Mouse (Mus musculus): ENCODE measurements around the gene Trmt11.

DNA sequence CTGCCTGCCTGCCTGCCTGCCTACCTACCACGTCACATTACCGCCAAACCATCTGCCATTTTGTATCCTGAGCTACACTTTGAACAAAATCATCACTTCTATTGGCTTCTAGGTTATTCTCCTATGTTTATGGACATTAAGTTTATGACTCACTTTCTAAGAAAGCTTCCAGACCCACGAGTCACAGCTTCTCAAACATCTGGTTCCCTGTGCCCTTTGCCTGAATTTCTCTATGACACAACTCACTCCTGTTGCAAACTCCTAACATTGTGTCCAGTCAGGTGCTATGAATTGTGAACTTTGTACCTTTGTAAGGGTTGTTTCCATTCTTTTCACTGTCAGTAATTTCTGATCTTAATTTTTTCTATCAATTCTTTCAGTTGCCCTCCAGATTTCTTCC is 37.7 kb upstream of the Trmt11 start:
- TF ChIP-seq CTCF (IDR thresholded peaks at IDR 0.05) (no peak), POLR2A (IDR thresholded peaks at IDR 0.05; ENCODE audit: insufficient read depth, low read depth, low read length) (no peak), EP300 (IDR thresholded peaks at IDR 0.05; ENCODE audit: insufficient read depth, low read depth, low read length) (no peak)
